Mouse (Mus musculus) megakaryocyte-erythroid progenitor cell, adult 5-6 weeks (primary cell): Measurements from ENCODE around the gene Bmf. TPM values are rescaled to one million over a fixed set of nuclear protein-coding genes. Genes with fewer than 3 reads are reported as not detected.

Experiments used
- ATAC-seq: replicated peaks from 2 replicates; pipeline ENCODE4 v1.8.0; 2016; ENCODE audit warnings: mild to moderate bottlenecking, inconsistent platforms; ENCODE audit not compliant: severe bottlenecking, poor library complexity, low FRiP score, low TSS enrichment
- total RNA-seq, 2 experiments: library from RNA; stranded (forward) in 1 of 2; stranded (reverse) in 1 of 2; fragments of 200-1000, 215-1000 nt in 1 of 2; fragments of >200 nt in 1 of 2; fragmentation: Nextera tagmentation in 1 of 2; gene quantifications; 2 replicates each; pipeline ENCODE4 v1.2.3; 2014 to 2017

Gene Bmf
- total RNA-seq (2014; fragmentation: Nextera tagmentation), result 1.2 TPM in 1 of 2 replicates, not detected in the other
- 1.3 and 2.1 TPM in 2 replicates for total RNA-seq (2017)

DNA sequence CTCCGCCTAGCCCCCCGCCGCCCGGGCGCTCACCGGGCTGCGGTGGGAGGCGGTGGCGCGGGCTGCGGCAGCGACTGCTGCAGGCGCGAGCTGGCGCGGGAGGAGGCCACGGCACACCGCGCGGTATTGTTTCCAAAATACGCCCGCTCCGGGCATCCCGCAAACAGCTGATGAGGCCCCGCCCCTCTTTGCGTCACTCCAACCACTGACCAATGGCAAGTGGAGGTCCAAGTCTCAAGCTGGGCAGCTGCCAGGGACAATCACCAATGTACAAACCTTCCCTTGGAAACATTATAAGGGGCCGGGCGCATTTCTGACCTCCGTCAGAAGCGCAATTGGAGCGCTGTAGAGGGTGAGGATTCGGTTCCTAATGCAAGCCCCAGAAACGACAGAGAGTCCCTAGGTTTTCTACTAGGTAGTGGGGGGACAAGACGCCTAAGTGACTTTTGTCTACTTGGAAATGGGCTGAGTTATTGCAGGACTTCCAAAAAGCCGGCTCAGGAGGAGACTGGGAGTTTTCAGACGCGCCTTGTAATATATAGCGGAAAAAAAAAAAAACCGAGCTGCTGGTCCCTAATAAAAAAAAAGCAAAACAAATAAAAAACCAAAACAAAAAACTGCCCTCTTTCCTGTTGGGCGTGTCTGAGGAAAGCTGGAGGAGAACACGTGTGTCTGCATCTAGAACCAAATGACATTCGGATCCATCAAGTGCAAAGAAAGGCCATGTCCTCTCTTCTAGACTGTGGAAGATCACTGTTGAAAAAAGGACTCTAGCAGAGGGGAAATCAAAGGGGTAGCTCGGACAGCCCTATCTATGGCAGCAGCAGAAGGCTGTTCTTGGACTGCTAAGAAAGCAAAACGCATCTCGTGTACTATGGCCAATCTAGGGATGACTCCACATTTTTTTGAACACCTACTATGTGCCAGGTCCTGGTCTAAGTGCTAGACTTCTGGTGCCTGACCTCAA is at the start of gene Bmf:
Bmf (minus strand) TSS at position 181 of the 967 bp plus-strand sequence.
- peak; percentile 69 for ATAC-seq

- no peak for ATAC-seq
These were observed 49.6 kb upstream of the Bmf start for GRCm38 (mm10) chr2:118599087-118599486.

- peak; percentile 99 for ATAC-seq
These were observed 48.4 kb upstream of the Bmf start, which contains the start of gene Bub1b for GRCm38 (mm10) chr2:118597673-118598568. Gene Bub1b (plus strand): TSS chr2:118598211.

GRCm38 (mm10) chr2:118591083-118591482 is 41.6 kb upstream of the Bmf start:
- ATAC-seq, result no peak

DNA sequence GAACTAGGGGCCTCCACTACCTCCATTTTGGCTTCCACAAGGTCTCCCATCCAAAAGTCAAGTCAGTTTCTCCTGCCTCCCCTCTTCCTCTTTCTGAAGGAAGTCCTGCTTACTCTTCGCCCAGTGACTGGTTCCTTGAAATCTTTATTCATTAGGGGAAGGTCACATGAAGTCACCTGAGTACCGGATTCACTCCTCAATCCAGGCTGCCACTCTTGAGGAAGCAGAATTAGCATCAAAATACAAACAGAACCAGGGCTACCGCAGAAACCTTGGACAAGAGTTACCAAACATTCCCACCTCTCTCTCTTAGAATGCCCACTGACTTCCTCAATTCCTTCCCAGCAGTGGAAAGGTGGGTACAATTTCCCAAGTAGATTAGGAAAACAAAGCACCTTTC is 38.2 kb upstream of the Bmf start:
- no peak for ATAC-seq

DNA sequence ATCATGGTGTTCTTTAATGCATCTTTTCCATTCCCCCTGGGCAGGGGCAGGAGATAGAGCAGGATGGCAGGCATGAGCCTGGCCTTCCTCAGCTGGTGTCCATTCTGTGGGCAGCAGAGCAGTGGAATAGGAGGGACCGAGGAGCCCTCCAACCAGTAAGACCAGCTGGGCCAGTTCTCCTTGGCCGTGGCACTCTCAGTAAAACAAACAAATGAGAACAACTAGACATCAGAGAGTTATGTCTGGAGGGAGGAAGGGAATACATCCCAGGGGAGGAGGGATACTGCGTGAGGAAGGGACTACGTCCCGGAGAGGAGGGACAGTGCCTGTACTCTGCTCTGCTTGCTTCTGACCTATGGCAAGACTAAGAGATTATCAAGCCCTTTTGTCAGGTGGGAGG is 36.5 kb upstream of the Bmf start:
- ATAC-seq, result no peak

GRCm38 (mm10) chr2:118573135-118573534 is 23.6 kb upstream of the Bmf start:
- peak; percentile 43; the same call in 1 of the 2 replicates for ATAC-seq

DNA sequence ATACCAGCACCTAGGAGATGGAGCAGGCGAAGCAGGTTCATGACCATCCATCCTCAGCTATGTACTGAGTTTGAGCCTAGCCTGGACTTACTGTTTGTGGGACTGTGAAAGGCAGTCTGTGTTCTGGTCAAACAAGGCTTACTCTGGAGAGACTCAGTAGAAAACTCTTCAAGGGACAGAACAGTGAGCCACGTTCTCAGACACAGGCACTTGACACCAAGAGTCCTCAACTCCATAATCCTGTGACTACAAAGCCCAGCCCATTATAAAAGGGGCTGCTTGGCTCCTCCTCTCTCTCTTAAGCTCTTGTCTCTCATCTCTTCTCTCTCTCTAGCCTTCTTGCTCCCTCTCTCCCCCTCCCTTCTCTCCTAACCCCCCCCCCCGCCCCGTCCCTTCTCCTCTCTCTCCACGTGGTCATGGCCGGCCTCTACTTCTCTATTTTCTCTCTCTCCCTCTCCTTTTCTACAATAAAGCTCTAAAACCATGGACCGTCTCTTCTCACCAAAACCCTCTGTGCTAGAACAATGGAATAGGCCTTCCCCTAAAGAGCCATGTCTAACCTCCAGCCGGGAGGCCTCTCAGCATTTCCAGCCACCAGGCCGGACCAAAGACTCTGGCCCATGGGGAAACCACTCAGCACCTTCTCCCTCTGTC is 22.8 kb upstream of the Bmf start:
- no peak for ATAC-seq

- ATAC-seq, result no peak
These were observed 21.5 kb upstream of the Bmf start for GRCm38 (mm10) chr2:118570939-118571338.

DNA sequence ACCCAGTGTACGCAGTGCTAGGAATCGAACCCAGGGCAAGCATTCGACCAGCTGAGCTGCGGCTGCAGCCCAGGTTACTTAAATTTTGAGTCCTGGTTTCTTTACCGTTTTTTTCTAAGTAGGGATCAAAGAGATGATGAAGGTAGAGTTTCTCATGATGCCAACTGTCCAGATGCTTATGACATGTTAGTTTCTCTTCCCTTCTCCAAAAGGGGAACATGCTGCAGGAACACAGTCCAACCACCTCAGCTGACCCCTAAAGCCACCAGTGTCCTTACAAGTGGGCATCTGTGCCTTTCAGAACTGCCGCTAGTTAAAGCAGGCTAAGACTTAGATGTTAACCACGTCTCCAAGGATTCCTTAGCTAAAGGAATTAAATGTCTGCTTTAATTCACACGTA is 17.7 kb upstream of the Bmf start:
- no peak for ATAC-seq

DNA sequence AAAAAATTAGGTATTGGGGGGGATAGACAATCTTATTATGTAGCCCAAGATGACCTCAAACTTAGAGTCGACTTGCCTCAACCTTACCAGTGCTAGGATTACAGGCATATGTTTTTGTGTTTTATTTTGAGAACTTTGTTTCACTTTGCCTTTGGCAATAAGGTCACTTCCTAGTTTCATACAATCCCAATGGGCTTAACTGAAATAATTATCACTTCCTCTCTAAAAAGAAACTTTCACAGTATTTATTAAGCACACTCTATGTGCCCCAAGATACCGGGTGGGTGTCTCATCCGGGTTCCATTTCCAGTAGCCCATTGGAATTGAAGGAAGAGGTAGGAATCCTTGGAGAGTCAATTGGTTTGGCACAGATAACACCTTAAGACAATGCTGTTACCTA is 12.9 kb upstream of the Bmf start:
- ATAC-seq, result no peak

- no peak for ATAC-seq
These were observed 12.5 kb upstream of the Bmf start for GRCm38 (mm10) chr2:118562015-118562414.

- no peak for ATAC-seq
These were observed 8.9 kb upstream of the Bmf start for GRCm38 (mm10) chr2:118558426-118558825.

DNA sequence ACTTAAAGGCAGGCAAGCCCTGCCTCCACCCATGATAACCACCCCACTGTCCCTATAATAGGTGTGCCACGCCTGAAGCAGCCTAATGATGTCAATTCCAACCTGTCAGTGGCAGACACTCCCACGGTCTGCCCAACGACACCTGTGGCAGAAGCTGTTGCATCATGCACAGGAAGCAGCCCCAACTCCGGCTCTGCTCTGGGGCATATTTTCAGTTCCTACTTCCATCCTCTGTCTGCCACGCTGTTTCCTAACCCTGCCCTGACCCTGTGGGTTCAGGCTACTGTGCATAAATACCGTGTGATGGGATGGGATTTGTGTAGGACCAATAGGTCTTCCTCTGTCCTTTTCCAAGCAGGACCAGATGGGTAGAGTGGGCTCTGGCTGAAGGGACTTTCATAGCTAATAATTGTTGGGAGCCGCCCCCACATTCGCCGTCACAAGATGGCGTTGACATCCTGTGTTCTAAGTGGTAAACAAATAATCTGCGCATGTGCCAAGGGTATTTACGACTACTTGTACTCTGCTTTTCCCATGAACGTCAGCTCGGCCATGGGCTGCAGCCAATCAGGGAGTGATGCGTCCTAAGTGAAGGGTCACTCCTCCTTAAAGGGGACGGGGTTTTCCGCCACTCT is 5.0 kb upstream of the Bmf start:
- ATAC-seq, result peak; percentile 65

- ATAC-seq, result no peak
These were observed 2.1 kb upstream of the Bmf start for GRCm38 (mm10) chr2:118551606-118552005.

DNA sequence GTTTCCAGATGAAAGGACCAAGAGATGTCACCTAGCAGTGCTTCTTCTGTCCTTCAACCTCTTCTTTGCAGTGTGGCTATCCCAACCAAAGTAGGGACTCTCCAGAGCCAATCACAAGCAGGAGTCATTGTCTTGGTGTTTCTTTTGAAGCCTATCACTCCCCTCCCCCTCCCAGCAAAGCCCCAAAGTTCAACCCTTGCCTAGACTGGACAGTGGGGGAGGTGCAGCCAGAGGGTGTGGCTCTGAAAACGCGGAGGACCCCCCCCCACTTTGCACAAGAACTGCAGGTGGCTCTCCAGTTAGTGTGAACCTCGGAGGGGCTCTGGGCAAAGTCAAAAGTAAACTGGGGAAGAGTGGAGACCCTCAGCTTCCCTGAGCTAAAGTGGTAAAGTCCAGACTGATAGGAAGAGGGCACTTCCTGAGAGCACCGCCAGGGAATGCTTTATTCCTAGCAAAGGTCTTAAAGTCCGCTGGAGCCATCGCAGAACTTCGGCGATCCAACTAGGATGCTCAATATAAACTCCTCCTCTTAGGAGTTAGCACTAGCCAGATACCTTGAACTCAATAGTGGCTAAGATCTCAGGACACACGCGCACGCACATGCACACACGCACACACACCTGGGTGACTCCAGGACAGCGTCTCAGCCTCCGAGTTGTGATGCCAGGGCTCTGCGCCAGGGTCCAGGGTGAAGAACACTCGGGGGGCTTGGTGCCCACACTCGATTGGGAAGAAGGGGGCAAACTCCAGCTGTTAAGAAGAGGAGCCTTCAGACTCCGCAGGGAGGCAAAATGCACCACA is 866 bp downstream of the Bmf start:
- no peak for ATAC-seq

DNA sequence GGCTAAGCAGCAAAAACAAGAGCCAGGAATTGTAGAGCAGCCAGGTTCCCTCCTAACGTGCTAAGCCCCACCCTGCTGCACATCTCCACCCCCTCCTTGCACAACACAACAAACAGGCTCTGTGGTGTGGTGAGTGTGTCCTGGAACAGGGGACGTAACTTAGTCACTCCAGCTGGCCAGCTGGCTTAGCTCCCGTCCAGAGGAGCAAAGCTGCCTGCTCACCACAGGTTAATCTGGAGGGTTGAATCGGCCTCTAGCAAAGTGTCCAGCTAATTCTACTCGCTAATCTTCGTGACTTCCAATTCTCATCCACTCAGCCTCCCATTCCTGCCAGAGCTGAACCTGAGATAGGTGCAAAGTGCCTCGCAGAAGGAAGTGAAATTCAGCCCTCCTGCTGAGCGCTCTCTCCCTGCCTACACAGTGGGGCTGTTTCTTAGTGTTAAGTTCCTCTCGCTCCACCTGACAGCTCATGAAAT is 1.9 kb downstream of the Bmf start:
- no peak for ATAC-seq

GRCm38 (mm10) chr2:118546798-118547165 is 2.7 kb downstream of the Bmf start:
- no peak for ATAC-seq
